Mouse (Mus musculus): ENCODE data around the gene Cramp1l. TPM values are rescaled to one million over a fixed set of nuclear protein-coding genes. Genes with fewer than 3 reads are reported as not detected.

Gene Cramp1l
- total RNA-seq (2023), result 34.2 to 39.7 TPM (median 38.7 TPM) in 4 replicates

DNA sequence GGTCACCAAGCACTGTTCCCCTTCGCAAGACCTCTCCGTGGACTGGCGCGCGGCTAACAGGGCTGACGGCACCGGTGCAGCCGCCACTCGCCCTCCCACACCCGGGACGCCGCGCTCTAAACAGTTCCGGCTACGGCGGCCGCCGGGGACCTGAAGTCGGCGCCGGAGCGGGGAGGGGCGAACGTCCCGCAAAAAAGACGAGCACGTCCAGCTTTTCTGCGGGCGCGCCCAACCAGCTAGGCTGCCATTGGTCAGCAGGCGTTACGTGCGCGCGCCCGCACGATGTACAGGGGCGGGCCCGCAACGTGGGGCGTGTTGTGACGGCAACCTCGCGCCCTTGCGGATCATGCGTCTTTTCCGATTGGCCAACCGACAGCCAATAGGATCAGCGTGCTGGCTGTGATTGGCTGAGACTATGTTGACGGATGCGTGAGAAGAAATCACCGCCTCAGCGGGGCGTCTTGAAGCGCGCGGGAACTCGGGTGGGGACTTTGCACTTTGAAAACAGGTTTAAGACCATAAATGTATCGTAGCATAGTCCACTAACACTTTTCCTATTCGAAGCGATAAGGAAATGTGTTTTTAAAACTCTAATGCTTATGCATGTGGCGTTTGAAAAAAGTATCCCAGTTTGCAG, at the start of gene Cramp1l, which contains the start of gene Ift140:
Cramp1l (minus strand) TSS at position 134 of the 637 bp plus-strand sequence.
Ift140 (plus strand) TSS at position 431 of the 637 bp plus-strand sequence.

DNA sequence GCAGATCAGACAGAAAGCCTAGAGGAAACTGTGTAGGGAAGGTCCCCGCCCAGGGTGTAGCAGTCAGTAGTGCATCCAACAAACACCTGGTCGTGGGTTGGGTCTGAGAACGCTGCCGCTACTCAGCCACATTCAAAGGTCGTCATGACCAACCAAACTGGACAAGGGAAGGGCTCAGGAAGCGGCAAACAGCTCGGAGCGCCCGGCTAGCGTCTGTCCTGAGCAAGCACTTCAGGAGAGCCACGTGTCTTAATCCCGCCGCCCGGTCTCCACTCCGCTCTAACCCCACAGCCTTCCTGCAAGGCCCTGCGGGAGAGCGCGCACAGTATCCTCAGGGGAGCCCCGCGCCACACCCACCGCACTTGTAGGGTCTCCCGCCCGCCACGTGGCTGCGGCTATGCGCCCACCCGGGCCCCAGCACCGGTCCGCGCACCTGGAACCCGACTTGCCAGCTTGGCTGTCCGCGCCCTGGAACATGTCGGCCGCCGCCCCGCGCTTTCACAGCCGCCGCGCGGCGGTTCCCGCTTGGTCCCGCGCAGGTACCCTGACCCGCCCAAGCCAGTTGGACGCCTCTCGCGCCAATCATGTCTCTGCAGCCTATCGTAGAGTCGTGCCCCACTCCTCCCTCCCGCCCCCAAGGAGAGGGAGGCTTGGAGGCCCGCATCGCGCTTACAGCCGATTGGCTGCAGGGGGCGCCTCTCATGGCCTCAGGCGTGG, 55.3 kb downstream of the Cramp1l start, which contains the start of gene Jpt2:
Jpt2 (minus strand) TSS at position 555 of the 717 bp plus-strand sequence.

DNA sequence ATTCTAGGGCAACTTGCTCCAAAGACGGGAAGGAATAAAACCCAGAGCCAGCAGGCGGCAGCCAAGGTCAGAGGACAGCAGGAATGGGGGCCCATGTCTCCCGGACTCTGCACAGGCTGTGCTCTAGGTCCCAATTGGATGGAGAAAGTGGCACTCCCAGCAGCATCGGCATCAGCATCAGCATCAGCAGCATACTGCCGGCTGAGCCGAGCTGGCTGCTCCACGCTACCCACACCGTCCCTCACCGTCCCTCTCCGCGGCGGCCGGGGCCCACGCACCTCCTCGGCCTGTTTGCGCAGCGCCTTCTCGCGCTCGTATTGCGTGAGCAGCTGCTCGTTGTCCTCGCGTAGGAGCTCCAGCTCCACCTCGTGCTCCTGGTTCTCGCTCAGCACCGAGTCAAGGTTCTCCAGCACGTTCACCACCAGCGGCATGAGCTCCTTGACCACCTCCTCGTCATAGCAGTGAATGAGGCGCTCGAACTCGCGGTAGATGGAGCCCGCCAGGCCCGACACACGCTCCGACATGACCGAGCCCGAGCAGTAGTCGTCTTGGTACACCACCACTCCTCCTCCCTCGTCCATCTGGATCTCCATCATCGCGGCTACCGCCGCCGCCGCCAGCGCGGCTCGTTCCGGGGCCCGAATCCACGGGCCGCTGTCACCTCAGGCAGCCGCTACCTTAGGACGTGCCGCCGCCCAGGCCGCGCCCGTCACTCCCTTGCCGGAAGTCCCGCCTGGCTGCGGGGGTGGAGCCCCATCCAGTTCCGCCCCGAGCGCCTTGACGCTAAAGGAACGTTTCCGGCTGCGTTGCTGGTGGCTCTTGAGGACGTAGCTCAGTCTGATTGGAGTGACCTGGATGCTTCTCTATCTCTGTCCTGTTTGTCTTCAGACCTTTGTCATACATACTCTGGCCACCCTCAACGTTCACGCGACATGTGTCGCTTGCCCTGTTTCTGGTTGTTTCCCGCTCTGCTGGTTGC, 79.0 kb downstream of the Cramp1l start, which contains the start of gene Mapk8ip3:
Mapk8ip3 (minus strand) TSS at position 719 of the 979 bp plus-strand sequence.

Other genes starting within 250 kb of the Cramp1l start
- gene Meiob, start 211.5 kb downstream of the Cramp1l start, total RNA-seq (2023), result not detected in 4 replicates
- 29.2 to 37.9 TPM (median 31.8 TPM) in 4 replicates for gene Hagh, start 175.6 kb downstream of the Cramp1l start, total RNA-seq (2023)
- 1.6 to 2.9 TPM (median 2.5 TPM) in 4 replicates for gene Fahd1, start 165.4 kb downstream of the Cramp1l start, total RNA-seq (2023)
- 0.45 to 0.72 TPM (median 0.59 TPM) in 4 replicates for gene Igfals, start 149.8 kb downstream of the Cramp1l start, total RNA-seq (2023)
- 53.9 to 62.6 TPM (median 58.4 TPM) in 4 replicates for gene Nubp2, start 129.4 kb downstream of the Cramp1l start, total RNA-seq (2023)
- 22.1 to 30.5 TPM (median 28.7 TPM) in 4 replicates for gene Spsb3, start 129.1 kb downstream of the Cramp1l start, total RNA-seq (2023)
- gene Eme2, start 120.7 kb downstream of the Cramp1l start, total RNA-seq (2023), result 65.3 to 77.7 TPM (median 72.9 TPM) in 4 replicates
- gene Mrps34, start 120.7 kb downstream of the Cramp1l start, total RNA-seq (2023), result 27.2 to 32.9 TPM (median 29.8 TPM) in 4 replicates
- 16.7 to 22.9 TPM (median 20.5 TPM) in 4 replicates for gene Nme3, start 119.3 kb downstream of the Cramp1l start, total RNA-seq (2023)
- gene Mapk8ip3, start 78.8 kb downstream of the Cramp1l start, total RNA-seq (2023), result 208 to 219 TPM (median 213 TPM) in 4 replicates
- gene Jpt2, start 55.1 kb downstream of the Cramp1l start, total RNA-seq (2023), result 26.3 to 41.9 TPM (median 33.7 TPM) in 4 replicates
- 65.2 to 73.5 TPM (median 69.5 TPM) in 4 replicates for gene Ift140, start 297 bp upstream of the Cramp1l start, total RNA-seq (2023)
- gene Tmem204, start 67.8 kb upstream of the Cramp1l start, total RNA-seq (2023), result not detected in 4 replicates
- 30.7 to 41.3 TPM (median 35.3 TPM) in 4 replicates for gene Telo2, start 100.2 kb upstream of the Cramp1l start, total RNA-seq (2023)
- 0.39 TPM in 1 of 4 replicates, not detected in the others for gene Ptx4, start 105.0 kb upstream of the Cramp1l start, total RNA-seq (2023)
- 41.6 to 48.1 TPM (median 42.1 TPM) in 4 replicates for gene Clcn7, start 117.6 kb upstream of the Cramp1l start, total RNA-seq (2023)
- gene Ccdc154, start 146.7 kb upstream of the Cramp1l start, total RNA-seq (2023), result 0.24 to 0.56 TPM in 2 of 4 replicates, not detected in the others
- gene Gm38655, start 159.7 kb upstream of the Cramp1l start, total RNA-seq (2023), result not detected in 4 replicates
- gene BC003965, start 168.8 kb upstream of the Cramp1l start, total RNA-seq (2023), result 11.1 to 14.3 TPM (median 13.7 TPM) in 4 replicates
- gene Unkl, start 172.6 kb upstream of the Cramp1l start, total RNA-seq (2023), result 35.4 to 49.4 TPM (median 36.7 TPM) in 4 replicates
- gene Gnptg, start 224.3 kb upstream of the Cramp1l start, total RNA-seq (2023), result 25.2 to 29.1 TPM (median 27.6 TPM) in 4 replicates
- 16.0 to 18.5 TPM (median 16.6 TPM) in 4 replicates for gene Tsr3, start 224.4 kb upstream of the Cramp1l start, total RNA-seq (2023)
- gene Baiap3, start 240.6 kb upstream of the Cramp1l start, total RNA-seq (2023), result 0.98 to 1.9 TPM (median 1.2 TPM) in 4 replicates

Measured in B cell, adult 62 days (primary cell).